Mouse (Mus musculus) fibroblast of lung, adult 2 months (primary cell): ENCODE measurements around the gene Gde1.
A peak's percentile ranks its signal among the peaks of the same experiment; 100 is the strongest.

Experiments used
- DNase-seq: peaks from one replicate; pipeline ENCODE4 v3.0.0-alpha.2; 2011; ENCODE audit warnings: low read depth

The Gde1 gene

DNA sequence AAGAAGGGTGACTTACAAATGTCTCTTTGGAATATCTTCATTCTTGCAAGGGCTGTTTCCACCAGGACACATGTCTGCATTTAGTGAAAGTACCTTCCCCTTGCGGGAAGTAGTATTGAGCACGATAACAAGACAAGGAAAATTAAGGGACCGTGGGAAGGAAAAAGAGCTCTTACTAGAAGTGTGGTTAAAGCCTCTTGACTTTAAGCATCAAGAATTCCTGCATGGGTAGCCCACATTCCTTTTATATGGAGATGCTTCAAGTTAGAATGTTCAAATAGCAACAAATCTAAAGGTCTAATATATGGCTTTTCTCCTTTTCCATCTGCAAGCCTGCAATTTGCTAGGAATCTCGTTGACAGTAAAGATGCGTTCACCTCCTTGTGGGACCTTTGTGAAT is 910 bp upstream of the Gde1 start:
- no peak for DNase-seq

DNA sequence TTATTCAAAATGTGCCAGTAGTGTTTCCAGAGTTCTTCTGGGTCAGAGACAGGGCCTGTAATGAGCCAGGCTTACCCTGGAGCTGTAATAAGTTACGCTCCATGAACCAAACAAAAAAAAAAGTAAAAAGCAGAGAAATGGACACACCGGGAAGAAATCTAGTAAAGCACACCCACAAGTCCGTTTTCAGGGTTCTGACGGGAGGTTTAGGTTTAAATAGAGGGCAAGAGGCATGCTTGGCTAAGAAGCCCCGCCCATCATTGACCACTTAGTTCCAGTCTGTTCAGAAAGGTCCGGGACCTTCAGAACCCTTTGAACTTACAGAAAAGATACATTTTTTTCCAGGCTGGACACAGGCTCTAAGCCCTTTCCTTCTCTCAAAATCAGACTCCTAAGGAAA is 473 bp upstream of the Gde1 start:
- DNase-seq: no peak

DNA sequence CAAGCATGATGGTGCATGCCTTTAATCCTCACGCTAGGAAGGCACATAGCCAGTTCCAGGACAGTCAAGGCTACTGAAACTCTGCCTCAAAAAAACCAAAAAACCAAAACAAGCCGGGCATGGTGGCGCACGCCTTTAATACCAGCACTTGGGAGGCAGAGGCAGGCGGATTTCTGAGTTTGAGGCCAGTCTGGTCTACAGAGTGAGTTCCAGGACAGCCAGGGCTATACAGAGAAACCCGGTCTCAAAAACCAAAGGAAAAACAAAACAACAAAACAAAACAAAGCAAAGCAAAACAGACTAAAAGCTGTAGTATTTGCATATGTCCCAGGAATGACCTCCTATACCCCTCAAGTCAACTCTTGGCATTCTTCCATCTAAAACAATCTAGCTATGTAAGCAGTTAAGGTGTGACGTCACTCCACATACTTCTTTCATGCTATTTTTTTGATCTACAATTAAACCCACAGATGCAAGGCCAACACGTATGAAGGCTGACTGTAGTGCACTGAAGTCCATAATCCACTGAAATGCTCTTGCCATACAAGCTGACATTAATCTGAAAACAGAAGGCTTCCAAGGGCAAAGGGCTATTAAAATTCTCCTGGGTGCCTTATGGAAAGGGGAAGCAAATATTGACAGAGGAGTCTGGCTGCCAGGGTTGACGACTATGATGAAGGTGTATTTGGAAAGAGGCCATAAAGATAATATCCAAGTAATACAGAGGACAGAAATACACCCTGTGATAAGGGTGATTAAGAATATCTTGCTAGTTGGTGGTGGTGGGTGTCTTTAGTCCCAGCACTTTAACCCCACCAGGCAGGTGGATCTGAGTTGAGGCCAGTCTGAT is 1.4 kb downstream of the Gde1 start:
- DNase-seq: no peak

DNA sequence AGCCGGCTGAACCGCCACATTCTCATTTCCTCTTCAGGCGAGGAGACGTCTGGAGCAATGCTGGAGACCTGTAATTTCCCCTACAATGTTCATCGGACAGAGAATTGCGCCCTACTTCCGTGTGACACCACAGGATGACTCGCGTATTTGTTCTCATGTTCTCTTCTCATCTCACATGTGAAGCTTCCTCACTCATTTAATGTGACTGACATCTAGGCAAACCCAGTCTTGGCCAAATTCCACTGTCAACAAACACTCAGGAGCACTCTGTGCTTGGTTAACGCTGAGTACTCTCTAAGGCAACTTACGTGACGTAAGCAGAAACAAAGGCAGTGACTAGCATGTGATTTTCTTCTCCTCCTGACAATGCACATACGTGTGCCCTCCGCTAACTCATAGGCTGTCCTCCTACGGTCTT is 2.4 kb downstream of the Gde1 start:
- no peak for DNase-seq

DNA sequence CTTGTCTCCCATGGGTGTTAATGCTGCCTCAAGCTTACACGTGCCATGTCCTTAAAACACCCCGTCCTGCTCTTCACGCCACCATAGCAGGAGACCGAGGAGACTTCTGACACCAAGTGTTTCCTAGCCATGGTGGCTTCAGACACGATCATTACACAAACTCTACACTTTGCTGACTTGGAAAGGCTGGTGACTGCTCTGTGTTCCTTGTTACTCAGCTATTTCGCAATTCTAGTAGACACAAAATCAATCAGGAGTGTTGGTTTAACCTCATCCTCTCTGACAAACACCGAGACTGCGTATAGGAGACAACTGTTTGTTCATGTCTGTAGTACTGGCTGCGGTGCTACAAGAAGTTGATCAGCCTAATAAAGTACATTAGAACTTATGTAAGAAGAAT is 6.7 kb downstream of the Gde1 start:
- no peak for DNase-seq

DNA sequence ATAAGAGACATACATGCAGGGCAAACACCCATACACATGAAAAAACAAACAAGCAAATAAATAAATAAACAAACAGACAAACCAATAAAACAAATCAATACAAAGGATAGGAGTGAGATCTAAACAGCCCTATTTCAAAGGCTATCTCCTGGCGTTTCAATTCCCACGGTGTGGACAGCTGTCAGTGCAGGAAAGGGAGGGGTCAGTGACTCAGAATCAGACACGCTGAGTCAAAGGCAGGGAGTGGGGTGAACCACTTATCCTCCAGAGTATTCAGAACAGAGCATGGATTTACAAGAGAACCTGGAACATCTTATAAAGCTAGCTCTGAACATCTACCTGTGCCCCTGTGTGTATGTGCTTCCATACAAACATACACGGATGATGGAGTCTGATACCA is 8.4 kb downstream of the Gde1 start:
- no peak for DNase-seq

DNA sequence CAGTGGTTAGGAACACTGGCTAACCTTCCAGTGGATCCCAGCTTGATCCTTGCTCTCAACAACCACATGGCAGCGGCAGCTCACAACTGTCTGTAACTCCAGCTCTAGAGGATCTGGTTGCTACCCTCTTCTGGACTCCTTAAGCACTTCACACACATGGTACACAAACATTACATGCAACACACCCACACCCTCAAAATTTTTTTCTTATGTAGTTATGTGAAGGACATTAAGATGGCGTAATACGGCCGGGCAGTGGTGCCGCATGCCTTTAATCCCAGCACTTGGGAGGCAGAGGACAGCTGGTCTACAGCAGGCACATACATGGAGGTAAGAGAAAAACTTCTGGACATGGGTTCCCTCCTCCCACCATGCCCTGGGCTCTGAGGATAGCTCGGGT is 9.4 kb downstream of the Gde1 start:
- no peak for DNase-seq

DNA sequence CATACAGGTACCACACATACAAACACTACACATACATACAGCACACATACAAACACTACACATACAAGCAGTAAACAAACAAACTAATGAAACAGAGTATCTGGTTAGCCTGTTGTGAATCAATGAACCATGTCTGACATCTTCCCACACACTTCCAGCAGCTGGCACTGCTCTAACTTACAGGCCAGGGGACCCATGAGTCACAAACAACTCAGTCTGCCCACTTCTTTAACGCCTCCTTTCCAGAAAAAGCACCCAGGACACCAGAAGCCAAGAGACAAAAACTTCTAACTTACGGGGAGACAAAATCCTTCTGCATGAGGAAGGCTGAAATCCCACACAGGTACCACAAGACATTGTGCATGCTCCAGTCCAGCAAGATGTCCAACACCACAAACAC is 14.3 kb downstream of the Gde1 start:
- no peak for DNase-seq

DNA sequence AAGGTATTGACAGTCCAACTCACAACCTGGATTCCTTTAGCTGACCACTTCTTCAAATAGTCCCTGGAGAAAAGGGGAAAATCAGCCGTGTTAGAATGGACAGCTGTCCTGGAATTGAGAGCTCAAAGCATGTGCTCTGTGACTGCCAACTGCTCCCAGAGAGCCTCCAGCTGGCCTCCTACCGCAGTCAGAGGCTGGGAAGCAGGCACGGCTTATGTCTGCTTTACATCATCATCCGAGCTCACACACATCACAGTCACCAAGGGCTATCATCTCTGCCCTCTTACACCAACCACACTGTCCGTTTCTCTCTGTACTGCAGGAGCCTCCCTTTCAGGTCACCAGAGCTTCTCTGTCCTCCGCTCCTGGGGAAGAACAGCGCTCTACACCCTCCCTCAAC is 16.5 kb downstream of the Gde1 start:
- DNase-seq: no peak

DNA sequence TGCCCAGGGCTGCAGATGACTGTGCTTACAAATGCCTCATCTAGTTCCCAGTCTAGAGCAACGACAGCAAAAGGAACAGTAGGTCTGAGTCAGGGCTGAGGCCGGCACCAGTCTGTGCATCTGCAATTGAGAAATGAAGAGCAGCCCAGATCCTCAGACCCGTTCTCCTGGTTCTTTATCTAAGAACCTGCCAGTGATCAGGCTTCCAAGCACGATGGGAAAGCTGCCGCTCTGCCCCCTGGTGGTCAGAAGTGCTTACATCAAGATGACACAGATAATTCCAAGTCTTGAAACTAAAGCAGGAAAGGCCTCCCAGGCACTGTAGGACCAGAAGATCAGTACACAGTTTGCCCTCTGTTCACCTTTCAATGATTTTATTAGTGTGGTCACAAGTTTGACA is 17.4 kb downstream of the Gde1 start:
- DNase-seq: peak; percentile 53

DNA sequence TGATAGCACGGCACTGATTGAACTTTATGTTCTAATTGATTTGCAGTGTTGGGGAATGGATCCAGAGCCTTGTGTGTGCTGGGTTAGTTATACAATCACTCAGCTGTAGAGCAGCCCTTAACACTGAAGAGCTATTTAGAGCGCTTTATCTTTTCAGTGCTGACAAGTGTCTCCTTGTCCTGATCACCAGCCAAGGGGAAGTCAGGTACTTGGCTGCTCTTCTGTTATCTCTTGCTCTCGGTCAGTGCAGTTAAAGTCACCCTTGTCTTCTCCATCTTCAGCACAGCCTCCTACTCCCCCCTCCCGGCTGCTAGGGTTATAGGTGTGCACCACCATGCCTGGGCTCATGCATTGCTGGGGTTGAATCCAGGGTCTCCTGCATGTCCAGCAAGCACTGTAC is 28.8 kb downstream of the Gde1 start:
- no peak for DNase-seq

DNA sequence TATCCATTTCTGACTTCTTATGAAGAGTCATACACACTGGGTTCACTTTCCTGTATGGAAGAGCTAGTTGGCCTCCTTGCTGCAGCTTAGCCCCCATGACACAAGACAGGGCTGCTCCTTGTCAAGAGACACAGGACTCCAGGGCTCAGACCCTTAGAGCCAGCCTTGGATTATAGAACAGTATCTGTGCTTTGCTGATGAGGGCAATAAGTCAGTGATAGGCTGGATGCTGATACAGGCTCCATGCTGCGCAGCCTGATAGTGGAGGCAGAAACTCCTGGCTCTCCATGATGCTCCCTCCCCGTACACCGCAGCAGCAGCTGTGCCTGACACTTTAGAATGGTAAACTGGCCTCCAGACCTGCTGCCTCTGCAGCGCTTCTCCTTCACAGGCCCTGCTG is 35.4 kb downstream of the Gde1 start:
- no peak for DNase-seq

DNA sequence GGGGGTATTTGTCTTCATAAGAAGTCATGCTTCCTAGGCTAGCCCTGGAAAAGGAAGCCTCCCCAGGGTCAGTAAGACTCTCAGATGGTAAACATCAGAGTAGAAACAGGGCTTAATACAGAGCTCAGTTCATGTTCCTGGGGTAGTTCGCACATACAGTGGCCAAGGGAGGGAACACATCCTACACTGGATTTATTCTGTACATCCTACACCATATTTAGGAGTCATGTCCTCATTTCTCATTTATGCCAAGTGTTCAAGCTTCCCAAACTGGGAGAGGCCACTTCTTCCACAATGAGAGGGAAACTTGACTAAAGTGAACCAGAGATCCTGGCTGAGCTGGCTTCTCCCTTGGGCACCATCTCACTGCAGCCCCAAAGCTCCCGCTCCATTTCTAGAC is 37.8 kb downstream of the Gde1 start:
- DNase-seq: no peak

DNA sequence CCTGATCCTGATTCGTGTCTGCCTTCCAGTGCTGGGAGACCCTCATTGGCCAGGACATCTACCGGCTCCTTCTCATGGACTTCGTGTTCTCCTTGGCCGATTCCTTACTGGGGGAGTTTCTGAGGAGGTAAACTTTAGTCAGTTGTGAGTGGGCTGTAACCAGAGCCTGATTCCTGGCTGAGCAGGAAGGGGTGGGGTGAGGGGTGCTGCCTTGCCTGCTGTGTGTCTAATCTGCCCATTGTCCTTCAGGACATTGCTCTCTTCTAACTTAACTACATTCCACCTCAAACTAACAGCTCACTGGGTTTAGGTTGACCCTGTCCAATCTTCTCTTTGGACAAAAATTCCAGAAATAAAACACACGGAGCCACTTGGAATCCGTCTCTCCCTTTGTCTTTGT is 48.8 kb downstream of the Gde1 start:
- DNase-seq: no peak

DNA sequence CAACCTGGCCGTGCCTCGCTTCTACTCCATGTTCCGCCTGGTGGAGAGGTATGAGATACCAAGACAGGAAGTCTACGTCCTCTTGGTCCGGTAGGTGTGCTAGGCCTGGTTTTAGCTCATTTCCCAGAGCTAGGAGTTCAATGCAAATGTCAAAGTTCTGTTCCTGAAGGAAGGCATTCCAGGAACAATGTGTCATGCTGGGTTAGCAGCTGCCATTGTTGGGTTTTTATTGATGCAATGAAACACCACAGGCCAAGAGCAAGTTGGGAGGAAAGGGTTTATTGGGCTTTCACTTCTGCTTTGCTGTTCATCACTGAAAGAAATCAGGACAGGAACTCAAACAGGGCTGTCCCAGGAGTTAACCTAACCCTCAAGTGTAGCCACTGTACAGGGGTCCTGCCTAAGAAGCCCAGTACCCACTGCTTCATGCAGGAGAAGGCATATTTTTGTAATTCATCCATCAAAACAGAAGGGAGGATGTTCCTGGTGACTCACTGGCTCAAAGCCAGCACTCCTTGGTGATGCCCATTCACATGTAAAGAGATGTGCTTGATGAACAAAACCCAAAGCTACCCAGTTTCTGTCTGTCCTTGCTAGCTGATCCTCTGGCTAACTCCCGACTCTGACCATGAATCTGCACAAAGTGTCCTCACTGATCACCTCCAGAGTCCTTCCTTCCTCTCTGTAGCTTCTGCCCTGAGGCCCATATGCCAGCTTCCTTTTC is 52.8 kb downstream of the Gde1 start:
- no peak for DNase-seq

DNA sequence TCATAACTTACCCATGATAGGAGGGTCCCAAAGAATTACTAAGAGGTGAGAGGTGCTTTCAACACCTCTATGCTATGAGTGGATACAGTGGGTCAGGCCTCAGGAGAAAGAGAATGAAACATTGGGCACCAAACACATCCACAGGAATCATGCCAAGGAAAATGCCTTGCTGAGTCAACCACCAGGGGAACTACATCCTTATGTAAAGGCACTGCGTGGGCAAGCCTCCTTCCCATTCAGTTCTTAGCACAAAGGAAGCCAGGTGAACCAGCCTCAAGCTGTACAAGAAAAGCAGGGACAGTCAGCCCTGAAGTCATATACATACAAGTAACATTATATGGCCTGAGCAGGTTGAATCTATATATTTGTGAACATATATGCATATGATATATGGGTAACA is 54.7 kb downstream of the Gde1 start:
- DNase-seq: no peak

DNA sequence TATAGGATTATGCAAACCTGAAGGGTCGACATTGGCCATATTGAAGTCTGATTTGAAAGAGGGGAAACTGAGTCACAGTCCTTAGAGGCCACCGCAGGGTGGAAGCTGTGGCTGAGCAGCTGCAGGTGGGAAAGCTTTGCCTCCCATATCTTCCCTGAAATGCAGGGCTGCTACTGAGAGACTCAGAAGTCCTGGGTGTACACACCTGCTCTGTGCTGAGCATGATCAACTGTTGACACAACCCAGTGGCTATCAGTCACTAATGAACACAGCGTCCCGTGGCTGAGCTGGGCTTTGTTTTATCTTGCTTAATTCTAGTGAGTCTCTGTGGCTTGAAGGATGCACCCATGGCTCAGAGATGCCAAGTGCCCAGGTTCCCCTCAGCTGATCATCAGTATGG is 55.5 kb downstream of the Gde1 start:
- DNase-seq: no peak

DNA sequence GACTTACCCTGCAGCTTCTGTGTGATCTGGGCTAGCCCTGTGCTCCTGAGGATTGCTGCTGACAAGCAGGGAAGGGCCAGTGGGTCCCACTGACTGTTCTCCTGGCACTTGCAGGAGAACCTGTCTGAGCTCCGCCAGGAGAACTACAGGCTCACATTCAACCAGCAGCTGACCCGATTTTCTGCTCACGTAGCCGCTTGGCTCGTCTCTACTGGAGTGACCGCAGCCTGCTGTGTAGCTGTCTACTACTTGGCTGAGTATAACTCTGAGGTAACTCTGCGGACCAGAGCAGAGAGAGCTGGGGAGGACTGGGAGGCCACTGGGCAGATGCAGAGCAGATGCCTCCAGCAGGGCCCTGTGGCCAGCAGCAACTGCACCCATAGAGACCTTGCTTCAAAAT is 56.2 kb downstream of the Gde1 start:
- no peak for DNase-seq

DNA sequence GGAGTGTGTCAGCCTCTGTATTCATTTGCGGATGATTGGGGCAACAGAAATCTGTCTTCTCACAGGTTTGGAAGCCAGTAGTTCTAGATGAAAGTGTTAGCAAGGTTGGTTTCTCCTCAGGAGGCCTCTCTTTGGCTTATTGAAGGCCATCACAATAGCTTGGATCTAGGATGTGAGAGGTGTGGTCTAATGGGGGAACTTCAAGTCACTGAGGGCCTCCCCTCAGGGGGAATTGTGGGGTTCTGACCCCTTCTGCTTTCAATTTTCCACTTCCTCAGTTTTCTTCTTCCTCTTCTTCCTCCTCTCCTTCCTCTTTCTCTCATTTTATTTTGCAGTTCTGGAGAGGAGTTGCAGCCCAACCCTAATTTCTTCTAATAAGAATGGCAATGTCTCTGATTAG is 59.3 kb downstream of the Gde1 start:
- no peak for DNase-seq
